Mouse (Mus musculus): ENCODE results near the gene Gm49333. TPM values are rescaled to one million over a fixed set of nuclear protein-coding genes. Genes with fewer than 3 reads are reported as not detected.

The Gm49333 gene
- polyA plus RNA-seq (2012; rRNA removed) = 0.06 TPM in 1 of 2 replicates, not detected in the other

DNA sequence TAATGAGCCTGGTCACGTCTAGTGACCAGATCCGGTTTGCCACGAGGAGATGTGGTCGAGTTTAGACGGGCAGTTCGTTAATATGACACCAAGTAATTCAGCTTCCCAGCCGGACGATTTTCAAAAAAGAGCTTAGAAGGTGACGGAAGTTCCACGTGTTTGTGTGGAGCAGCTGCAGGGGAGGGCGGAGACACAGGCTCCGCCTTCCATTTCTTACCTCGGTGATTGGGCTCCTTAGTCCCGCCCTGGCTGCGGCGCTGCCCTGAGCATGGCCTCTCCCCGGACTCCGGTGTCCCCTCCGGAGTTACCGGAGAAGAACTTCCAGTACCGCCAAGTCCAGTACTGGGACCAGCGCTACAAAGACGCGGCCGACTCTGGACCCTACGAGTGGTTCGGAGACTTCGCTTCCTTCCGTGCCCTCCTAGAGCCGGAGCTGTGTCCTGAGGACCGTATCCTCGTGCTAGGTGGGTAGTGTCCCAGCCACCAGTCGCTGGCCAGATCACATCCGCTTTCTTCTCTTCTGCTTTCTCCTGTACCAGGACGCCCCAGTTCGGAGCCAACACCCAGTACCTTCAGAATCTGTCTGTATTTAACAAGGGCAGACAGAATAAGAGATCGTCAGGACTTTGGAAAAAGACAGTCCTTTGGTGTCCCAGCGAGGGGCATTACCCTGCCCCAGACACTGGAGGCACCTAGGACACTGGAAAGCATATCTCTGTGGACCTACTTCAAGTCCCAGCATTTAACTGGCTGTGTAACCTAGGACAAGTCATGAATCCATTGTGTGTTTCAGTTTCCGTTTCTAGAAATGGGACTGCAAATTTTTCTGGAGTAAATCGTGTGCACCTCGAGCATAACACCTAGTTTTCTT is at the start of gene Gm49333, which contains the start of the genes Eef1akmt4 and Alg3:
Gm49333 (plus strand) TSS at position 254 of the 871 bp plus-strand sequence.
Eef1akmt4 (plus strand) TSS at position 237 of the 871 bp plus-strand sequence.
Alg3 (minus strand) TSS at position 379 of the 871 bp plus-strand sequence.

DNA sequence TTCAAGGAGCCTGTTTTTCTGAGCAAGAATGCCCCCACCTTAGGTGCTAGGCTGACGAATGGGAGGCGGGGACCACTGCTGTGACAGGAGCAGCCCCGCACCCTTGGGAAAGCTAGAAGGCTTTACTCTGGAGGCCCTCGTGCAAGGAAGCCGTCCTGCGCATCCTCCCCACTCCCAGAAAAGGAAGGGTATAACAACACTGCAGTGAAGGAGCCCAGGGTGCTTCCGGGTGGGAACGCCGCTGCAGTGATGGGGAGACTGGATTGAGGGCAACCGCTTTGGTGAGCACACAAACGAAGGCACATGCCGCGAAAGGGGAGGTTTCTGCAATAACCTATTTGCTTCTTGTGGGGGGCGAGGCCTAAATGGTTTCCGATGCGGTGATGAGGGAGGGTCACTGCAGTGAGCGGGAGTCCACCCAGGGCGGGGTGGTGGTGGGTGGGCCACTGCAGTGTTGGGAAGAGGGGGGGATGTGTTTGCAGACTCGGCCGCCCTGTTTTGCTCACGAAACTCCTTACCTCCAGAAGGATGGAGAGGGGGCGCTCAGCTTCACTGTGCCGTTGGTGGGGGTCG is 22.0 kb upstream of the Gm49333 start, which contains the start of gene Vwa5b2:
Vwa5b2 (plus strand) TSS at position 106 of the 573 bp plus-strand sequence.

DNA sequence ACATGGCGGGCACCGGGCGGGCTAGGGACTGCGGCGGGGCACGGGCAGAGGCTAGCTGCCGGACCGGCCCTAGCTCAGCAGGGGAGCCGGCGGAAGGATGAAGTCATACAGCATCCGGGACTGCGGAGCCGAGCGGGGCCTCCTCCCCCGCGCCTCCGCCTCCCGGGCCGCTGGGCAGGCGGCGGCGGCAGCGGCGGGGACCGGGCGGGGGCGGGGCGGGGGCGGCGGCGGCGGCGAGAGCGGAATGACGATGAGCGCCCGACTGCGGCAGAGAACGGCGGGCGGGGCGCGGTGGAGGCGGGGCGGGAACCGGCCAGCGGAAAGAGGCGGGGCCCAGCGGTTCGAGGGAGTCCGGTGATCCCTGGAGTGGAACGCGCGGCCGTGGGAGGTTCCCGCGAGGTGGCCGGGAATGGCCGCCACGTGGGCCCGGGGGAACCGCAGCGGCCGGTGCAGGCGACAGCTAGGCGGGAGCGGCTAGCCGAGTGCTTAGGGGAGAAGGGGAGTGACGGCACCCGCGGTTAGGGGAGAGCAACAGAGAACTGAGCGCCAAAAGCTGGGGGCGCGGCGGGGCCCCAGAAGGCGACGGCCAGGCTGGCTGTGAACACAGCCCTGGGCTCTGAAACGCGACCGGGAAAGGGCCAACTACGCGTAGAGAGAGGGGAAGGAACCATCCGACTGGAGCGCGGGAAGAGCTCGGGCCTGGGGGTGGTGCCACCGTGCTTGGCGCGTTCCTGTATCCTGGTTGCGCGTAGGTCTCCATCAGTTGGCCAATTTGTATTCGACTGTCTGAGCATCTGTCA is 10.0 kb downstream of the Gm49333 start, which contains the start of gene Camk2n2:
Camk2n2 (minus strand) TSS at position 97 of the 800 bp plus-strand sequence.

DNA sequence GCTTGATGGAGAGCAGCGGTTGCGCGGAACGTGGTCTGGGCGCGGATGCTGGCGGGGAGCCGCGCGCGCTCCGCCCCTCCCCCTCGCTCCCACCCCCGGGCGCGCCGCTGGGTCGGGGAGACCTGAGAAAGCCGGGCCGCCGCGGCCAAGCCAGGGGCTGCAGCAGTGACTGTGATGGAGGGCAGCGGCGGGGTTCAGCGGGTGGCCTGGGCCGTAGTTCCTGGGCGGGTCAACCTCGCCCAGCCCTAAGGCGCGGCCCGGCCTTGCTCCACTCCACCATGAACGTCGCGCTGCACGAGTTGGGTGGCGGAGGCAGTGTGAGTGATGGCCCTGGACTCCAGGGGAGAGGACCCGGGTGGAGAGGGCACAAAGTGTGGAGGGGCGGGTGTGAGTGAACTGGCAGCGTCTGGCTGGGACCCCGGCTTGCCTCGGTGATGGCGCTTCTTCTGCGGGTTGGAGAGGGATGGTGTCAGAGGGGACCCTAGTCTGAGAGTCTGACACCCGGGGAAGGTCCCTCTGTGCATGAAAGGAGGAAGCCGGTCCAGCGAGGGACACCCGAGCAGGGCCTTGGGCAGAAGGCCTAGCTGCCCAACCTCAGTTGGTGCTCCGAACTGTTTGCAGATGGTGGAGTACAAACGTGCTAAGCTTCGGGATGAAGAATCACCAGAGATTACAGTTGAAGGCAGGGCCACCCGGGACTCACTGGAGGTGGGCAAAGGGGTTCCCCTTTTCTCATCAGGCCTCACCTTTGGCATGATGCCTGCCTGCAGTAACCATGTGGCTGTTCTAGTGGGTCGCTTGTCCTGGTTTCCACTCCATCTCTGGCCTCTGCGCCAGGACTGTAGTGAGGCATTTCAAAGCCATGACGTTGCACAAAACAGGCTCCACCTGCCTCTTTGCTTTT is 18.6 kb downstream of the Gm49333 start, which contains the start of gene Ece2:
Ece2 (plus strand) TSS at position 98 of the 904 bp plus-strand sequence.

GRCm38 (mm10) chr16:20651076-20651946 is 39.9 kb downstream of the Gm49333 start, which contains the start of gene Psmd2:
Gene Psmd2 (plus strand): TSS chr16:20651652.

GRCm38 (mm10) chr16:20668013-20668412 is 56.6 kb downstream of the Gm49333 start, which contains the start of gene Eif4g1:
Gene Eif4g1 (plus strand): TSS chr16:20668313.

GRCm38 (mm10) chr16:20693111-20693701 is 81.8 kb downstream of the Gm49333 start, which contains the start of gene Fam131a:
Gene Fam131a (plus strand): TSS chr16:20693241.

Other genes with a start within 250 kb of the Gm49333 start
- gene Abcc5, start 185.2 kb upstream of the Gm49333 start, polyA plus RNA-seq (2012; rRNA removed) = 269 and 286 TPM in 2 replicates
- 50.9 and 53.0 TPM in 2 replicates for gene Eif2b5, start 112.8 kb upstream of the Gm49333 start, polyA plus RNA-seq (2012; rRNA removed)
- 81.3 and 94.9 TPM in 2 replicates for gene Dvl3, start 94.6 kb upstream of the Gm49333 start, polyA plus RNA-seq (2012; rRNA removed)
- 996 and 1,020 TPM in 2 replicates for gene Ap2m1, start 76.1 kb upstream of the Gm49333 start, polyA plus RNA-seq (2012; rRNA removed)
- 68.0 and 74.3 TPM in 2 replicates for gene Abcf3, start 63.0 kb upstream of the Gm49333 start, polyA plus RNA-seq (2012; rRNA removed)
- gene Vwa5b2, start 22.1 kb upstream of the Gm49333 start, polyA plus RNA-seq (2012; rRNA removed) = 29.8 and 35.2 TPM in 2 replicates
- 11.8 and 12.3 TPM in 2 replicates for gene Eef1akmt4, start within 50 bp of the Gm49333 start, polyA plus RNA-seq (2012; rRNA removed)
- 27.2 and 27.6 TPM in 2 replicates for gene Alg3, start 125 bp downstream of the Gm49333 start, polyA plus RNA-seq (2012; rRNA removed)
- 65.1 and 66.7 TPM in 2 replicates for gene Camk2n2, start 9.7 kb downstream of the Gm49333 start, polyA plus RNA-seq (2012; rRNA removed)
- 29.3 and 32.5 TPM in 2 replicates for gene Ece2, start 18.2 kb downstream of the Gm49333 start, polyA plus RNA-seq (2012; rRNA removed)
- gene Psmd2, start 40.0 kb downstream of the Gm49333 start, polyA plus RNA-seq (2012; rRNA removed) = 219 and 227 TPM in 2 replicates
- gene Eif4g1, start 56.7 kb downstream of the Gm49333 start, polyA plus RNA-seq (2012; rRNA removed) = 245 and 252 TPM in 2 replicates
- gene Fam131a, start 81.6 kb downstream of the Gm49333 start, polyA plus RNA-seq (2012; rRNA removed) = 44.1 and 52.6 TPM in 2 replicates
- 67.8 and 68.8 TPM in 2 replicates for gene Polr2h, start 106.1 kb downstream of the Gm49333 start, polyA plus RNA-seq (2012; rRNA removed)
- 80.5 and 93.6 TPM in 2 replicates for gene Clcn2, start 106.1 kb downstream of the Gm49333 start, polyA plus RNA-seq (2012; rRNA removed)
- 24.7 and 29.3 TPM in 2 replicates for gene Chrd, start 121.5 kb downstream of the Gm49333 start, polyA plus RNA-seq (2012; rRNA removed)
- 3.2 and 3.3 TPM in 2 replicates for gene Thpo, start 122.9 kb downstream of the Gm49333 start, polyA plus RNA-seq (2012; rRNA removed)